Comparison of ENCODE assay signal across 8 mouse cellular contexts in genomic region chr10:82699296-82699941, GRCm38 (mm10). TPM values are rescaled to one million over a fixed set of nuclear protein-coding genes. Genes with fewer than 3 reads are reported as not detected.
A peak's percentile ranks its signal among the peaks of the same experiment; 100 is the strongest.
DNase-seq lines count a peak whose midpoint lies in the region; ATAC-seq lines count a peak whose summit lies in the region.

No protein-coding gene starts in this region.

- WGBS in heart, embryonic 14.5 days: 0% methylated on average over 54 of the region's 59 CpGs
- WGBS in stomach, embryonic 14.5 days: under 1% methylated on average over 58 of the region's 59 CpGs

- peaks cover 14% of the 10 kb centered on the region for H3K4me1 ChIP-seq in brown adipose tissue, adult 24 weeks (ENCODE audit: control insufficient read depth, insufficient read depth, insufficient read length, low read length)
- H3K4me1 ChIP-seq in heart, embryonic 14.5 days (ENCODE audit: control insufficient read depth in 2 of 2, insufficient read depth in 2 of 2, low read length in 2 of 2): peaks cover 9 to 11% of the 10 kb centered on the region in 2 experiments
- H3K4me1 ChIP-seq in megakaryocyte, embryonic 14.5 days: peaks cover 65% of the 10 kb centered on the region
- peaks cover 6% of the 10 kb centered on the region; the same call in 1 of the 2 replicates for H3K4me1 ChIP-seq in stomach, embryonic 14.5 days (ENCODE audit: control insufficient read depth, insufficient read depth, low read length)

- no peaks in the 10 kb centered on the region for H3K9me3 ChIP-seq in heart, embryonic 14.5 days (ENCODE audit: control insufficient read depth, low read length)
- H3K9me3 ChIP-seq in megakaryocyte, embryonic 14.5 days: no peaks in the 10 kb centered on the region
- H3K9me3 ChIP-seq in stomach, embryonic 14.5 days (ENCODE audit: control insufficient read depth, low read depth, low read length): no peaks in the 10 kb centered on the region

- peak overlapping the region; percentile 87 for H3K9ac ChIP-seq in heart, embryonic 14.5 days (ENCODE audit: low read length)
- H3K9ac ChIP-seq in stomach, embryonic 14.5 days (replicated peaks; ENCODE audit: low read depth, low read length): peak overlapping the region; percentile 79

- H3K27ac ChIP-seq in brown adipose tissue, adult 24 weeks (replicated peaks; ENCODE audit: low read depth, low read length): peak overlapping the region; percentile 52
- peak overlapping the region; percentile 77 to 81 for H3K27ac ChIP-seq in heart, embryonic 14.5 days (replicated peaks in 1 of 2; ENCODE audit: control insufficient read depth in 1 of 2, insufficient read depth in 1 of 2, low read depth in 2 of 2, low read length in 2 of 2)
- H3K27ac ChIP-seq in stomach, embryonic 14.5 days (ENCODE audit: low read length): peak overlapping the region; percentile 59; the same call in 1 of the 2 replicates

- DNase-seq in right cerebral cortex, postnatal 14 days: peak; percentile 34
- DNase-seq in right cerebral cortex, postnatal 4 days: no peak
- DNase-seq in kidney, postnatal 36 days: peak; percentile 6 to 39
- no peak for DNase-seq in layer of hippocampus, postnatal 10 days (ENCODE audit: low spot score in 2 of 2)

- peaks cover 29% of the 10 kb centered on the region for H3K36me3 ChIP-seq in heart, embryonic 14.5 days (ENCODE audit: control insufficient read depth, insufficient read depth, low read length)
- peaks cover 36% of the 10 kb centered on the region for H3K36me3 ChIP-seq in megakaryocyte, embryonic 14.5 days (replicated peaks; ENCODE audit: low read length)
- H3K36me3 ChIP-seq in stomach, embryonic 14.5 days (ENCODE audit: control insufficient read depth, insufficient read depth, low read length): peaks cover 14% of the 10 kb centered on the region

- no peaks in the 10 kb centered on the region for H3K27me3 ChIP-seq in heart, embryonic 14.5 days (ENCODE audit: control insufficient read depth, insufficient read depth, low read length)
- H3K27me3 ChIP-seq in megakaryocyte, embryonic 14.5 days (replicated peaks): no peaks in the 10 kb centered on the region
- H3K27me3 ChIP-seq in stomach, embryonic 14.5 days (ENCODE audit: control insufficient read depth, insufficient read depth, low read length): no peaks in the 10 kb centered on the region

- peak; percentile 68 for ATAC-seq in heart, embryonic 14.5 days (ENCODE audit: insufficient number of reproducible peaks, insufficient read depth, low FRiP score, low read depth)
- ATAC-seq in stomach, embryonic 14.5 days (ENCODE audit: insufficient number of reproducible peaks, insufficient read depth, low FRiP score, low read depth): peak; percentile 64; the same call in 1 of the 2 replicates

- H3K4me2 ChIP-seq in heart, embryonic 14.5 days (ENCODE audit: low read length): peak overlapping the region; percentile 62
- peak overlapping the region; percentile 50 for H3K4me2 ChIP-seq in stomach, embryonic 14.5 days (replicated peaks; ENCODE audit: low read depth, low read length)

- H3K4me3 ChIP-seq in brown adipose tissue, adult 24 weeks (ENCODE audit: insufficient read depth, low read depth, low read length): peak overlapping the region; percentile 91
- H3K4me3 ChIP-seq in heart, embryonic 14.5 days (ENCODE audit: control insufficient read depth in 1 of 2, insufficient read depth in 1 of 2, low read depth in 1 of 2, low read length in 2 of 2): peak overlapping the region; percentile 94 to 95
- H3K4me3 ChIP-seq in megakaryocyte, embryonic 14.5 days (replicated peaks): peak overlapping the region; percentile 98
- peak overlapping the region; percentile 85 for H3K4me3 ChIP-seq in stomach, embryonic 14.5 days (ENCODE audit: low read depth, low read length)

RNA-seq across cellular contexts. Expression of gene Hcfc2, which starts 3.5 kb away (rescaled TPM):
- 14.1 and 19.4 TPM in 2 replicates for polyA plus RNA-seq in brown adipose tissue, adult 24 weeks (2012; ENCODE audit: insufficient read depth, insufficient read length, missing spikeins)
- 35.2 and 40.2 TPM in 2 replicates for polyA plus RNA-seq in heart, embryonic 14.5 days (2014; fragmentation: Nextera tagmentation; extraction: Ambion mirVana)
- polyA plus RNA-seq in megakaryocyte, embryonic 14.5 days (2012; ENCODE audit: insufficient read depth, low replicate concordance): 1.9 and 2.9 TPM in 2 replicates
- polyA plus RNA-seq in stomach, embryonic 14.5 days (2014; fragmentation: Nextera tagmentation; extraction: Ambion mirVana): 34.3 and 37.1 TPM in 2 replicates
- 10 to 100 TPM; 41.8 to 42.0 TPM for total RNA-seq in layer of hippocampus, postnatal 10 days (2021)

RNA-seq across cellular contexts. Expression of gene Glt8d2, which starts 9.0 kb away (rescaled TPM):
- 1.9 and 3.8 TPM in 2 replicates for polyA plus RNA-seq in brown adipose tissue, adult 24 weeks (2012; ENCODE audit: insufficient read depth, insufficient read length, missing spikeins)
- polyA plus RNA-seq in heart, embryonic 14.5 days (2014; fragmentation: Nextera tagmentation; extraction: Ambion mirVana): 3.5 and 3.9 TPM in 2 replicates
- not detected in 2 replicates for polyA plus RNA-seq in megakaryocyte, embryonic 14.5 days (2012; ENCODE audit: insufficient read depth, low replicate concordance)
- 9.5 and 10.0 TPM in 2 replicates for polyA plus RNA-seq in stomach, embryonic 14.5 days (2014; fragmentation: Nextera tagmentation; extraction: Ambion mirVana)
- total RNA-seq in layer of hippocampus, postnatal 10 days (2021): 1 to 10 TPM; 5.6 to 6.1 TPM

Comparison
In these comparisons a context has a peak if more than half of its experiments do, and no peak if none do; other contexts are left out.
1. DNase-seq: peak in right cerebral cortex, postnatal 14 days (single experiment) and kidney, postnatal 36 days (2 of 2); none in right cerebral cortex, postnatal 4 days (single experiment) and layer of hippocampus, postnatal 10 days (0 of 2).
2. Peak in every context shown above with its lines, with median percentiles within 50 percentile points of each other: H3K27ac ChIP-seq and H3K4me3 ChIP-seq.